Mouse (Mus musculus) liver, adult 10 weeks (tissue): ENCODE results near the gene Gm11492. TPM values are rescaled to one million over a fixed set of nuclear protein-coding genes. Genes with fewer than 3 reads are reported as not detected.

Experiments used
- polyA plus RNA-seq: library from polyadenylated mRNA; stranded (reverse); fragments of 350-450 nt; fragmentation: Illumina TruSeq; extraction: RNeasy Lipid Tissue Mini Kit (QIAGEN cat#74804); gene quantifications from one replicate; pipeline ENCODE4 v1.2.3, GENCODE M21; 2014; ENCODE audit warnings: low read depth, low replicate concordance

Gene Gm11492
- not detected for polyA plus RNA-seq

GRCm38 (mm10) chr11:87566501-87566900 lies at the start of gene Gm11492:
TSS of gene Gm11492 (plus strand) at chr11:87566653.

GRCm38 (mm10) chr11:87568255-87568953 lies 2.0 kb downstream of the Gm11492 start, which contains the start of gene Sept4:
TSS of gene Sept4 (plus strand) at chr11:87568903.

GRCm38 (mm10) chr11:87591526-87592353 lies 25.3 kb downstream of the Gm11492 start, which contains the start of gene Mtmr4:
TSS of gene Mtmr4 (plus strand) at chr11:87592162.

GRCm38 (mm10) chr11:87616790-87617474 lies 50.5 kb downstream of the Gm11492 start, which contains the start of gene Hsf5:
TSS of gene Hsf5 (plus strand) at chr11:87617164.

Other genes with a start within 250 kb of the Gm11492 start
- not detected for gene Ppm1e, start 207.6 kb upstream of the Gm11492 start, polyA plus RNA-seq
- 0.74 TPM for gene Rad51c, start 161.7 kb upstream of the Gm11492 start, polyA plus RNA-seq
- gene Tex14, start 161.6 kb upstream of the Gm11492 start, polyA plus RNA-seq = 0.64 TPM
- gene Sept4, start 2.2 kb downstream of the Gm11492 start, polyA plus RNA-seq = 6.7 TPM
- gene Mtmr4, start 25.5 kb downstream of the Gm11492 start, polyA plus RNA-seq = 26.0 TPM
- not detected for gene Hsf5, start 50.5 kb downstream of the Gm11492 start, polyA plus RNA-seq
- gene Rnf43, start 96.1 kb downstream of the Gm11492 start, polyA plus RNA-seq = 8.6 TPM
- 18.1 TPM for gene Supt4a, start 170.9 kb downstream of the Gm11492 start, polyA plus RNA-seq
- not detected for gene Tspoap1, start 193.9 kb downstream of the Gm11492 start, polyA plus RNA-seq
- not detected for gene Mpo, start 226.9 kb downstream of the Gm11492 start, polyA plus RNA-seq